Comparison of ENCODE assay signal across 11 mouse cellular contexts in genomic region chr17:84873554-84873953, GRCm38 (mm10).
A peak's percentile ranks its signal among the peaks of the same experiment; 100 is the strongest.
DNase-seq lines count a peak whose midpoint lies in the region; ATAC-seq lines count a peak whose summit lies in the region.
"Had no signal": no experiment of that assay in that cellular context is flagged by ENCODE, and none has a peak within 500 bp of the region (broad histone marks: within the 10 kb centered on the region; RNA-seq: fewer than 3 reads in every experiment).

No protein-coding gene starts in this region.

- no peak overlapping the region for H3K27ac ChIP-seq in heart, embryonic 12.5 days (ENCODE audit: poor library complexity, severe bottlenecking)
- H3K27ac ChIP-seq in forebrain, embryonic 14.5 days (ENCODE audit: low read depth, low read length) = no peak overlapping the region
- H3K27ac ChIP-seq: hindbrain, embryonic 13.5 days; limb, embryonic 12.5 days; midbrain, embryonic 13.5 days had no signal

- H3K4me2 ChIP-seq in heart, embryonic 12.5 days = no peak overlapping the region
- no peak overlapping the region for H3K4me2 ChIP-seq in forebrain, embryonic 14.5 days (ENCODE audit: low read length)
- H3K4me2 ChIP-seq: hindbrain, embryonic 13.5 days; limb, embryonic 12.5 days; midbrain, embryonic 13.5 days had no signal

- DNase-seq in heart, adult 11 months = peak; percentile 98
- DNase-seq in adrenal gland, postnatal 25 days = peak; percentile 21
- peak; percentile 46 to 55 for DNase-seq in cerebellum, postnatal 25 days
- DNase-seq in kidney, adult 9 months = peak; percentile 96
- no peak for DNase-seq in forebrain, embryonic 14.5 days (ENCODE audit: low spot score)
- DNase-seq in lung, adult 18-20 months = no peak

- no peak overlapping the region for H3K9ac ChIP-seq in heart, embryonic 12.5 days
- no peak overlapping the region for H3K9ac ChIP-seq in forebrain, embryonic 14.5 days (ENCODE audit: low read length)
- H3K9ac ChIP-seq: hindbrain, embryonic 13.5 days; limb, embryonic 12.5 days; midbrain, embryonic 13.5 days had no signal

- WGBS in heart, embryonic 12.5 days = 83% methylated on average over 7 of the region's 7 CpGs
- WGBS in forebrain, embryonic 14.5 days = 77% methylated on average over 7 of the region's 7 CpGs

- H3K9me3 ChIP-seq in heart, embryonic 12.5 days (replicated peaks) = no peaks in the 10 kb centered on the region
- no peaks in the 10 kb centered on the region for H3K9me3 ChIP-seq in forebrain, embryonic 14.5 days (replicated peaks; ENCODE audit: control insufficient read depth, low read length)
- H3K9me3 ChIP-seq: hindbrain, embryonic 13.5 days; limb, embryonic 12.5 days; midbrain, embryonic 13.5 days had no signal

- no peaks in the 10 kb centered on the region for H3K4me1 ChIP-seq in heart, embryonic 12.5 days (replicated peaks)
- 0 out of 2 replicates have a peak, but pooled peaks cover 4% of the 10 kb centered on the region for H3K4me1 ChIP-seq in forebrain, embryonic 14.5 days (ENCODE audit: control insufficient read depth, insufficient read depth, low read length)
- H3K4me1 ChIP-seq: hindbrain, embryonic 13.5 days; limb, embryonic 12.5 days had no signal

- no peak for ATAC-seq in heart, embryonic 12.5 days (ENCODE audit: insufficient number of reproducible peaks, low FRiP score)
- ATAC-seq in forebrain, embryonic 14.5 days = no peak
- ATAC-seq: lung, postnatal 0 days; midbrain, embryonic 13.5 days had no signal

- H3K27me3 ChIP-seq in heart, embryonic 12.5 days (replicated peaks) = peaks cover 4% of the 10 kb centered on the region; the same call in 1 of the 2 replicates
- H3K27me3 ChIP-seq in forebrain, embryonic 14.5 days (replicated peaks; ENCODE audit: control insufficient read depth, insufficient read depth, low read length) = no peaks in the 10 kb centered on the region
- H3K27me3 ChIP-seq: hindbrain, embryonic 13.5 days; limb, embryonic 12.5 days; midbrain, embryonic 13.5 days had no signal

- no peaks in the 10 kb centered on the region for H3K36me3 ChIP-seq in heart, embryonic 12.5 days
- no peaks in the 10 kb centered on the region for H3K36me3 ChIP-seq in forebrain, embryonic 14.5 days (ENCODE audit: control insufficient read depth, insufficient read depth, low read length)
- H3K36me3 ChIP-seq: hindbrain, embryonic 13.5 days; limb, embryonic 12.5 days; midbrain, embryonic 13.5 days had no signal

- H3K4me3 ChIP-seq in heart, embryonic 12.5 days = no peak overlapping the region
- H3K4me3 ChIP-seq in forebrain, embryonic 14.5 days (ENCODE audit: low read depth, low read length) = no peak overlapping the region
- H3K4me3 ChIP-seq: hindbrain, embryonic 13.5 days; limb, embryonic 12.5 days; midbrain, embryonic 13.5 days had no signal

Comparison
In these comparisons a context has a peak if more than half of its experiments do, and no peak if none do; other contexts are left out.
1. DNase-seq: peak in heart, adult 11 months (single experiment), adrenal gland, postnatal 25 days (single experiment), cerebellum, postnatal 25 days (2 of 2) and kidney, adult 9 months (single experiment); none in forebrain, embryonic 14.5 days (single experiment) and lung, adult 18-20 months (0 of 2).